Mouse (Mus musculus): ENCODE measurements around the gene Blzf1. TPM values are rescaled to one million over a fixed set of nuclear protein-coding genes. Genes with fewer than 3 reads are reported as not detected.

Gene Blzf1
- 1.1 and 1.3 TPM in 2 replicates for polyA plus RNA-seq (2012; rRNA removed)

DNA sequence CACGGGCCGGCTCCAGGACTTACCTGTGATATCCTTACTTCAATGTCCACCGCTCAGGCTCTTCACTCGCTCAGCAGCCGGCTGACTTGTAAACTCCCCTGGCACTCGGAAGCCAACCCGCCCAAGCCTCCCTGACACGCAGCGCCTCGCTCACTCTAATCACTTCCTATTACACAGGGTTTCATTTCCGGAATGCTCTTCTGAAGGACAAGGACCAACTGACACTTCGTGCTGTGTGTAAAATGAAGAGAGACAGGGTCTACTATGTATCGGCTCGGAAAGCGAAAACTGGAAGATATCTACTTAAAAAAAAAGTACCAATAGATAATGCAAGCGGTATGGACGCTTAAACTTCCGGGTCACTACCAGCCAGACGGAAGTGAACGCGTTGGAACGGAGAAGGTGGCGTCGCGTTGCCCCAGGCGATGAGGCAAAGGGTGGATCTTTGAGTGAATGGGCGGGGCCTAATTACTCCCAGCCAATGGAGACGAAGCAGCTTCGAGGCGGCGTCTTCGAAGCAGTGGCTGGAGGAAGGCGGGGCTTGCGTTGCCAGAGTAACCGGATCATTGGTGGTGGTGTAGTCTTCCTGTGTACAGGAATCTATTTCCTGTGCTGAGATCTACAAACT lies at the start of gene Blzf1:
TSS of gene Blzf1 (minus strand) at position 366 of the 628 bp plus-strand sequence.
- Histone ChIP-seq H3K27ac (ENCODE audit: insufficient read depth, low read length) (peak within 1 kb of the TSS; percentile 66), H3K27me3 (ENCODE audit: control insufficient read depth, insufficient read depth, low read length) (no peaks in the 10 kb centered on the region), H3K4me1 (ENCODE audit: control insufficient read depth, insufficient read depth, insufficient read length) (no peaks in the 10 kb centered on the region), H3K36me3 (ENCODE audit: control insufficient read depth, insufficient read depth, low read length) (peaks cover 3% of the 10 kb centered on the region), H3K4me3 (ENCODE audit: extremely low read depth, insufficient read depth, insufficient read length) (peak within 1 kb of the TSS; percentile 61)
- DNase-seq (ENCODE audit: low read depth in 1 of 2, low spot score in 2 of 2): peak; percentile 95 to 97
- TF ChIP-seq POLR2A (IDR thresholded peaks at IDR 0.05; ENCODE audit: low read depth, low read length): peak; percentile 31; the same call in 1 of the 2 replicates
- TF ChIP-seq CTCF (IDR thresholded peaks at IDR 0.05; ENCODE audit: extremely low read depth, insufficient read depth, insufficient read length, insufficient replicate concordance): no peak
- WGBS: under 1% methylated on average over 35 of the region's 35 CpGs

DNA sequence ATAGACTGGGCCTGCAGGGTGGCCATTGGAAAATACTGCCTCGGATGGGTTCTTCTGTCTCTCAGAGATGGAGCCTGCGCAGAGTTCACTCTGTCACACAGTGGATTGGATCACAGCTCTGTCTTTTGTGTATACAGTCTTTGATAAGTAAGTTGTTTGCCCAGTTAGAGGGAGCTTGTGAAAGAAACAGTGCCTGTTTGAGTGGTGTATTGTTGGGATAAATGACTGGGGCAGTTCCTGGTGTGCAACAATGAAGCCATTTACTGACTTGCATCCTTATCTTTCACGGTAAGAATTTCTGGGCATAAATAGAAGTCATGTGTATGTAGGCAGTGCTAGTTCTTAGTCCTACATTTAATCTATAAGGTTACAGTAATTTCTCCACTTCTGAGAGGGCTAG lies 46.2 kb upstream of the Blzf1 start:
- H3K4me1 ChIP-seq (ENCODE audit: control insufficient read depth, insufficient read depth, insufficient read length): no peaks in the 10 kb centered on the region
- no peak for DNase-seq (ENCODE audit: low read depth in 1 of 2, low spot score in 2 of 2)
- H3K36me3 ChIP-seq (ENCODE audit: control insufficient read depth, insufficient read depth, low read length): no peaks in the 10 kb centered on the region
- no peak overlapping the region for H3K27ac ChIP-seq (ENCODE audit: insufficient read depth, low read length)
- no peak overlapping the region for H3K4me3 ChIP-seq (ENCODE audit: extremely low read depth, insufficient read depth, insufficient read length)
- WGBS: 96% methylated on average over 3 of the region's 3 CpGs
- no peaks in the 10 kb centered on the region for H3K27me3 ChIP-seq (ENCODE audit: control insufficient read depth, insufficient read depth, low read length)
- TF ChIP-seq POLR2A (IDR thresholded peaks at IDR 0.05; ENCODE audit: low read depth, low read length) (no peak), CTCF (IDR thresholded peaks at IDR 0.05; ENCODE audit: extremely low read depth, insufficient read depth, insufficient read length, insufficient replicate concordance) (no peak)

DNA sequence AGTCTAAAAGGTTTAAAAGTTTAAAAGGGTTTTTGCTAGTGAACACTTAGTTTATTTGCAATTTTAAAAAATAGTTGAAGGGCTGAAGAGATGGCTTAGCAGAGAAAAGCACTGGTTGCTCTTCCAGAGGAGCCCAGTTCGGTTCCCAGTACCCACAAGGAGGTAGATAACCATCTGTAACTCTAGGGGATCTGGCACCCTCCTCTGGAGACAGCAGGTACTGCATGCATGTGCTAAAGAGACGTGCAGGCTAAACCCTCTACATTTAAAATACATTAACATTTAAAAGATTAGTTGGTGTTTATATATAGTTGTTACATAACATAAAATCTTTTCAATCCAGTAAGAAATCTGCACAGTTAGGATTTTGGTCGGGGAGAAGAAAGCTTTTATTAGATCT lies 34.9 kb upstream of the Blzf1 start:
- Histone ChIP-seq H3K4me1 (ENCODE audit: control insufficient read depth, insufficient read depth, insufficient read length) (no peaks in the 10 kb centered on the region), H3K4me3 (ENCODE audit: extremely low read depth, insufficient read depth, insufficient read length) (no peak overlapping the region), H3K27ac (ENCODE audit: insufficient read depth, low read length) (no peak overlapping the region), H3K36me3 (ENCODE audit: control insufficient read depth, insufficient read depth, low read length) (no peaks in the 10 kb centered on the region; the same call in 1 of the 2 replicates), H3K27me3 (ENCODE audit: control insufficient read depth, insufficient read depth, low read length) (no peaks in the 10 kb centered on the region)
- 92% methylated on average over 3 of the region's 3 CpGs for WGBS
- TF ChIP-seq POLR2A (IDR thresholded peaks at IDR 0.05; ENCODE audit: low read depth, low read length) (no peak), CTCF (IDR thresholded peaks at IDR 0.05; ENCODE audit: extremely low read depth, insufficient read depth, insufficient read length, insufficient replicate concordance) (peak; percentile 9; the same call in 1 of the 2 replicates)
- peak; percentile 2 to 21 for DNase-seq (ENCODE audit: low read depth in 1 of 2, low spot score in 2 of 2)

DNA sequence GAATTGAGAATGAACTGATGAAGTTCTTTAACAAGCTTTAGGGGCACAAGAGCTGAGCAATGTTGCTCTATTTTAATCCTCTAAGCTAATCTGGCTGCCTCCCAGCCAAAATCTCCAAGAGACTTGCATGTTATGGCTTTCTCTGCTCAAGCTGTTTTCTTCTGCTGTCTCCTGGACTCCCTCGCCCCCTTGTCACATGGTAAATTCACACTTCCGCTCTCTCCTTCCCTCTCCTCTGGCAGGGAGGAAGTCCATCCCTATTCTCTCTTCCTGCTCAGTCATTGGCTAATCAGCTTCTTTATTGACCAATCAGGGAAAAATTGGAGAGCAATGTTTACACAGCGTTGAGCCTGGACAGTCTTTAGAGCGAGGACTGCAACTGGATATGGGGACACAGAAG lies 28.6 kb upstream of the Blzf1 start:
- TF ChIP-seq POLR2A (IDR thresholded peaks at IDR 0.05; ENCODE audit: low read depth, low read length) (no peak), CTCF (IDR thresholded peaks at IDR 0.05; ENCODE audit: extremely low read depth, insufficient read depth, insufficient read length, insufficient replicate concordance) (no peak)
- Histone ChIP-seq H3K27me3 (ENCODE audit: control insufficient read depth, insufficient read depth, low read length) (no peaks in the 10 kb centered on the region), H3K4me3 (ENCODE audit: extremely low read depth, insufficient read depth, insufficient read length) (no peak overlapping the region), H3K4me1 (ENCODE audit: control insufficient read depth, insufficient read depth, insufficient read length) (no peaks in the 10 kb centered on the region), H3K36me3 (ENCODE audit: control insufficient read depth, insufficient read depth, low read length) (peaks cover 2% of the 10 kb centered on the region; the same call in 1 of the 2 replicates), H3K27ac (ENCODE audit: insufficient read depth, low read length) (no peak overlapping the region)
- no peak for DNase-seq (ENCODE audit: low read depth in 1 of 2, low spot score in 2 of 2)
- 96% methylated on average over 4 of the region's 4 CpGs for WGBS

DNA sequence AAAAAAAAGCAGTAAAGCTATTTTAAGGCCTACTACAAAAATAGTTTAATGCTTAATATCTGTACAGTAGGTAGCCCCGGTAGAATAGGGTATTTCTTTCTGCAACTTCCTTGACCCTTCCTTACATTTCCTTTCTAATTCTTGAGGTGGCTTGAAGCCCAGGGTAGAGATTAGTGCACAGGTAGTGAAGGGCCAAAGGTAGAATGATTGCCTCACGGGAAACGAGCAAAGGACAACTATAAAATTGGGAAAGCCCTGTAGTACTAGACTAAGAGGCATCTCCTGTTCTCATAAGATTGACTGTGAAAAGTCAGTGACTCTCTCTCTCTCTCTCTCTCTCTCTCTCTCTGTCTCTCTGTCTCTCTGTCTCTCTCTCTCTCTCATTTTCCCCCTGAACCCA lies 28.1 kb upstream of the Blzf1 start:
- H3K27me3 ChIP-seq (ENCODE audit: control insufficient read depth, insufficient read depth, low read length): no peaks in the 10 kb centered on the region
- H3K36me3 ChIP-seq (ENCODE audit: control insufficient read depth, insufficient read depth, low read length): peaks cover 2% of the 10 kb centered on the region; the same call in 1 of the 2 replicates
- no peaks in the 10 kb centered on the region for H3K4me1 ChIP-seq (ENCODE audit: control insufficient read depth, insufficient read depth, insufficient read length)
- H3K27ac ChIP-seq (ENCODE audit: insufficient read depth, low read length): no peak overlapping the region
- TF ChIP-seq POLR2A (IDR thresholded peaks at IDR 0.05; ENCODE audit: low read depth, low read length): no peak
- no peak for TF ChIP-seq CTCF (IDR thresholded peaks at IDR 0.05; ENCODE audit: extremely low read depth, insufficient read depth, insufficient read length, insufficient replicate concordance)
- no peak for DNase-seq (ENCODE audit: low read depth in 1 of 2, low spot score in 2 of 2)
- 86% methylated on average over 3 of the region's 3 CpGs for WGBS
- H3K4me3 ChIP-seq (ENCODE audit: extremely low read depth, insufficient read depth, insufficient read length): no peak overlapping the region

DNA sequence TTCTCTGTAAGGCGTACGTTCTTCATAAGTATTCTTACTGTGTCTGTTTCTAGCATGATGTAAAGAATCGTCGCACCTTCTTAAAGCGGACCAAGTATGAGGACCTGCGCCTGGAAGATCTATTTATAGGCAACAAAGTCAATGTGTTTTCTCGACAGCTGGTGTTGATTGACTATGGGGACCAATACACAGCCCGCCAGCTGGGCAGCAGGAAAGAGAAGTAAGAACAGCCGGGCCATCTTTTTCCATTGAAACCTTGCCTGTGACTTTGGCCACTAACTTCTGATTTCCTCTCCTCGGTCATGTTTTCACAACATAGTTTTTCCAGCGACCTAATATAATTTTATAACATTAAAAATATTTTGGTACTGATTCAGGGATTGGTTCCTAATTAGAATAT lies 25.3 kb upstream of the Blzf1 start:
- H3K27ac ChIP-seq (ENCODE audit: insufficient read depth, low read length): no peak overlapping the region
- no peaks in the 10 kb centered on the region for H3K4me1 ChIP-seq (ENCODE audit: control insufficient read depth, insufficient read depth, insufficient read length)
- H3K4me3 ChIP-seq (ENCODE audit: extremely low read depth, insufficient read depth, insufficient read length): no peak overlapping the region
- DNase-seq (ENCODE audit: low read depth in 1 of 2, low spot score in 2 of 2): no peak
- H3K27me3 ChIP-seq (ENCODE audit: control insufficient read depth, insufficient read depth, low read length): no peaks in the 10 kb centered on the region
- H3K36me3 ChIP-seq (ENCODE audit: control insufficient read depth, insufficient read depth, low read length): peaks cover 2% of the 10 kb centered on the region; the same call in 1 of the 2 replicates
- 74% methylated on average over 11 of the region's 11 CpGs for WGBS
- TF ChIP-seq CTCF (IDR thresholded peaks at IDR 0.05; ENCODE audit: extremely low read depth, insufficient read depth, insufficient read length, insufficient replicate concordance) (no peak), POLR2A (IDR thresholded peaks at IDR 0.05; ENCODE audit: low read depth, low read length) (no peak)

DNA sequence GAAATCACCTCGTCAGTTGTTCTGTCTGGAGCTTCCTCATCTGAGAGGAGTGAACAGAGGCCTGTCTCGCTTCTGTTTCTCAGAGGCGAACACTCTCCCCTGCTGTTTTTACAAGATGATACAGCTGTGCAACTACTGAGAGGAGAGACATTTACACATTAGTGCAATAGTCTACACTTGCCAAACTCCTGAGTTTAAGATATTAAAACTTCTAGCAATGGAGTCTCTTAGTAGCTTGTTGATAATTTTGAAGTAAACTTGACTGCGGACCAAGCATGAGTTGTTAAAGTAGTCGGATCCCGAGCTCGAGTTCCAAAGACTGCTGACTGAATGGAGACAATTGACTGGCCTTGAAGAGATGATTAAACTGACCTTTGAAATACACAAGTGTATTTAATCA lies 20.5 kb upstream of the Blzf1 start:
- Histone ChIP-seq H3K27ac (ENCODE audit: insufficient read depth, low read length) (no peak overlapping the region), H3K36me3 (ENCODE audit: control insufficient read depth, insufficient read depth, low read length) (no peaks in the 10 kb centered on the region), H3K4me3 (ENCODE audit: extremely low read depth, insufficient read depth, insufficient read length) (no peak overlapping the region), H3K27me3 (ENCODE audit: control insufficient read depth, insufficient read depth, low read length) (no peaks in the 10 kb centered on the region), H3K4me1 (ENCODE audit: control insufficient read depth, insufficient read depth, insufficient read length) (no peaks in the 10 kb centered on the region)
- TF ChIP-seq CTCF (IDR thresholded peaks at IDR 0.05; ENCODE audit: extremely low read depth, insufficient read depth, insufficient read length, insufficient replicate concordance): no peak
- no peak for TF ChIP-seq POLR2A (IDR thresholded peaks at IDR 0.05; ENCODE audit: low read depth, low read length)
- DNase-seq (ENCODE audit: low read depth in 1 of 2, low spot score in 2 of 2): no peak
- WGBS: 75% methylated on average over 7 of the region's 7 CpGs

Data from spleen, adult 2 months (tissue).